Mouse (Mus musculus): Measurements from ENCODE around the gene Snx5. TPM values are rescaled to one million over a fixed set of nuclear protein-coding genes. Genes with fewer than 3 reads are reported as not detected.

Snx5 gene
- 10 to 100 TPM; 39.6 to 39.8 TPM for total RNA-seq (2021)
- long read RNA-seq, experiment 1, transcript Snx5-202 (14 exons, 2,512 nt) = minor isoform, 21 of 111 reads
- long read RNA-seq, experiment 1, transcript Snx5-201 (13 exons, 2,419 nt) = major isoform, 65 of 111 reads
- long read RNA-seq, experiment 1, partial matches to known transcripts = 4 of 111 reads
- long read RNA-seq, experiment 1, other reads (novel, unspliced or antisense) = 21 of 111 reads
- long read RNA-seq, experiment 2, transcript Snx5-202 (14 exons, 2,512 nt) = minor isoform, 22 of 96 reads
- long read RNA-seq, experiment 2, transcript Snx5-201 (13 exons, 2,419 nt) = major isoform, 51 of 96 reads
- long read RNA-seq, experiment 2, partial matches to known transcripts = 3 of 96 reads
- long read RNA-seq, experiment 2, other reads (novel, unspliced or antisense) = 20 of 96 reads

DNA sequence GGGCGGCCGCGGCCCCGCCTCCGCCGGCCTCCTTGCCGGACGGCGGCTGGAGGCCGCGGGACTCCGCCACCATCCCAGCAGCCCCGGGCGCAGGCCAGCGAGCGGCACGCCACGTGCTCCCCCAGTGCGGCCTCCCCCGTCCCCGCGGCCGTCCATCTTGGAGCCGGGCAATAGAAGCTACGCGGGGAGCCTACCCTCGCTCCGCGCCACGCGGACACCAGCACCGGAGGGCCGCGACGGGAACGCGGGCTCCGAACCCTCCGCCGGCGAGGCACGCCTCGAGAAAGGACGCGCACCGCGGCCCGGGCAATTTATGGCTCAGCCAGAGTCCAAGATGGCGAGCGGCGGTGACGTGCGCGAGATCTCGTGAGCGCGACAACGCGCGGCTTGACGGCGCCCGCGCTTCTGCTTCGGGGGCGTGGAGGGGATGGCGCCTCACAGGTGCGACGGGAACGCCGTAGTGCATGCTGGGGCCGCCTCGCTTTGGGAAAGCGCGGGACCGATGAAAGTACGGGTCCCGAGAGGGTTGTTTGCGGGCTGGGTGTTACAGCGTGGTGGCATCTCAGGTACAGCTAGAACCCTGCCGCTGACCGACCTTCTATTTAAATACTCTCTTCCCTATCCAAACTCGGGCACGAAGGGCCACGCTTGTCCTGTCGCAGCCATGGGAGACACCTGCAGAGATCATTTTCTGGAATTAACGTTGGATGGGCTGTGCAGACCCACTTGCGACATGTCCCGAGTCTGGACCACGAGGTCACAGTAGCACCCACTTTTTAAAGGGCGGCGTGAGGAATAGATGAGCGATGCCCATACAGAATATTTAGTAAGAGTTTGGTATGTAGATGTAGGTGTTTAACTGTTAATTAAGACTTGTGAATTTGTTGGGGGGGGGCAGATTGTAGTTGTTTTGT lies at the start of gene Snx5, which contains the start of gene Mgme1:
Snx5 (minus strand) TSS at position 400 of the 914 bp plus-strand sequence.
Mgme1 (plus strand) TSS at position 157 of the 914 bp plus-strand sequence.
- peak; percentile 92 for DNase-seq

DNA sequence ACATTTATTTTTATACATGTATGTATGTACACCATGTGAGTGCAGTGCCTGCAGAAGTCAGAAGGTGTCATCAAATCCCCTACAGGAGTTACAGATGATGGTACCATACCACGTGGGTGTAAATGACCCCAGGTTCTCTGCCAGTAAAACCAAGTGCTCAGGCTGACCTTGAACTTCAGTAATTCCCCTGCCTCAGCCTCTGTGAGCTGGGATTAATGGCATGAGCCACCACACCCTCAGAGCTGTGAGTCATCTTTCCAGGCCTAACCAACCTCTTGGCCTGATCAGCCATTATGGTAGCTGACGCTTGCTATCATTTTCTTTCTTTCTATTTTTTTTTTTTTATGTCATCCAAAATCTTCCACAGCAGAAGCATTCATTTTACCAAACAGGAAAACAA lies 40.7 kb upstream of the Snx5 start:
- DNase-seq = no peak

DNA sequence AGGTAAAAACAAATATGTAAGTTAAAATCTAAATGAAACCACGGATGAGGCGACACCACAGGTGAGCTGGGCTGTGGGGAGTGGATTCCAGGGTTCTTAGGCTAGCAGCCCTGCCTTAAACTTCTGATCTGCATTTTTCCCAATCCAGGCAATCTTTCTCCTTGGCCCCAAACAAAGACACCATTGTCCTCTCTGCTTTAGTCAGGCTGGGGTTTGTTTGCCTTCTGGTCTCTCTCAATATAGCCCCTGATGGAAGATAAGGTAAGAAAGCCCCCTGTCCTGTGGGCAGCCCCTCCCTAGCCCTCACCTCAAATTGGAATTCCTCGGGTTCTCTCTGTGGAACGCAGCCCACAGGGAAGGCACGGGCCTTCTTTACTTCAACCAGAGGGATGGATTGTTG lies 39.6 kb upstream of the Snx5 start:
- DNase-seq = no peak

DNA sequence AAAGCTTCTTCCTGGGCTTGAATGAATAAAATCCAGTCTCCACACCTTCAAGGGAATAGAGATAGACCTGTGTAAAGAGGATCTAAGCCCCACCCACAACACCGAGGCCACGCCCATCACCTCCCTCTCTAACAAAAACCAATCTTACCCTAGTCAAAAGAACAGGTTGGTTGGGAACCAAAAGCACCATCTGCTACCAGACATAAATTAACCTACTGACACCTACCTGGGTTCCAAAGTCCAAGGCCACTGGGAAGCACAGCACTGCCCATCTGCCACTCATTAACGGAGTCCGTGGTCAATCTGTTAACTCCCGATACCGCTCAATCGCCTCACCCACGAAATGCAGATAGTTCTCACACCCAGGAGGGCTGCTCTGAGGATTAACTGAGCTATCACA lies 37.9 kb upstream of the Snx5 start:
- no peak for DNase-seq

DNA sequence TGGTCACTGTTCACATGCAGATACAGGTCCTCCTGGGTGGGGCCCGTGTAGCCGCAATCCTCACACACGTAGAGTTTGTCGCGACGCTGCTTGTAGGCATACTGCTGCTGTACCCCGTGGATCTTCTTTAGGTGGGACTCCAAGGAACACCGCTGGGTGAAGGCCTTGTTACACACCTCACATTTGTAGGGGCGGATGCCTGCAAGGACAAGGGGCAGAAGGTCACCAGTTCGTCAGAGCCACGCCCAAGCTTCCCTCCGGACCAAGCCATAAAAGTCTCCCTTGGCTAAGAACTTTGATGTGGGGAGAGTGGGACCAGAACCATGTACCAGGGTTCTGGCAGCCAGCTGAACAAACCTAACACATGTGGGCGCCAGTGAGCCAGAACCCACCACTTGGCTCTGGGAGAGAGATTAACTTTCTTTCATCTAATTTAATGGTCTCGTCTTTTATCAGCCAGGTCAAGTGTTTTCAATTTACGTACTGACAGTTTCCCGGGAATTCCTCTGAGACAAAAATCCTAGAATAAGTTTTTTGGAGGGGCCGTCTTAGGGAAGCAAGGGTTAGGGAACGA lies 35.1 kb upstream of the Snx5 start:
- no peak for DNase-seq

DNA sequence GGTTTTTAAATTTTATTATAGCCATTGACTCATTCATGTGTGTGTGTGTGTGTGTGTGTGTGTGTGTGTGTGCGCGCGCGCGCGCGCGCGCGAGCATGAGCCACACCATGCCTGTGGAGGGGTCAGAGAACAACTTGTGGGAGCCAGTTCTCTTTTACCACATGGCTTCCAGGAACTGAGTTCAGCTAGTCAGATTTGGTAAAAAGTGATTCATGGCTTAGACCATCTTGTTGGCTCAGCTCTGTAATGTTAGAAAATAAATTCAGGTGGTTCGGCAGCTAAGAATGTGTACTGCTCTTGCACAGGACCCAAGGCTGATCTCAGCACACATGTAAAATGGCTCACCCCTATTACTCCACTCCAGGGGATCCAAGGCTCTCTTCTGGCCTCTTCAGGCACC lies 30.4 kb upstream of the Snx5 start:
- DNase-seq = no peak

DNA sequence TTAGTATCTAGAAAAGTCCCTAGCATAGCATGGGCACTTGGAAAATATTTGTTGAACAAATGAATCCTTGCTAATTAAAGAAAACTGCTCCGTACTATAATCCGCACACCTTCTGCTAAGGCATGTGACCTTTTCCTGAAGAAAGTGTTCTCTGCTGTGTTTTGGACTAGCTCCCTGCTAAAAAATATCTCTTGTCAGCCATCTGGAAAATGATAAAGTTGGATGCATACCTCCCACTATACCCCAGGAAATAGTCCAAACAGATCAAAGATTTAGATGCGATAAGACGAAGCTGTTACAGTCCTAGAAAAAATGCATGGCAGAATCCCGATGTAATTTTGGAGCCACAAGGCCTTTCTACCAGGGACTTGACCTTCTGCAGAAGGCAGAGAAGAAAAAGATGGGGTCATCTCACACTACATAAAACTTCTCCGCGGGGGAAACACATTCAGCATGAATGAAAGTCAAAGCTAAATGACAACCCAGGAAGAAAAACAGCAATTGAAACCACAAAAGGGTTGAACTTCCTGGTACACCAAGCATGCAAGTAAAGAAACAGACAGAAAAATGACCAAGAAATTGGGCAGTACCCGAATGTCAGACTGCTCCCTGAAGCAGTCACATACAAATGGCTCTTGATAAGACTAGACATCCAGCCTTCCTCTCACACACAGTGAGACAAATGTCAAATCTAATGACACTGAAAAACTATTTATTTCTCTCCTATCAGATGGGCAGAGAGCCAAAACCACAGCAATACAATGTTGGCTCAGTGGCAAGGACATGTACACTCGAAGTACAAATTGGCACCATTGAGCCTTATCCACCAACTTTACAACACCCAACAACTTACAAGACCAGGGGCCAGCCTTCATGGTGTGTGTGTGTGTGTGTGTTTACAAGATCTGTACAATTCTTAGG lies 29.3 kb upstream of the Snx5 start:
- DNase-seq = no peak

DNA sequence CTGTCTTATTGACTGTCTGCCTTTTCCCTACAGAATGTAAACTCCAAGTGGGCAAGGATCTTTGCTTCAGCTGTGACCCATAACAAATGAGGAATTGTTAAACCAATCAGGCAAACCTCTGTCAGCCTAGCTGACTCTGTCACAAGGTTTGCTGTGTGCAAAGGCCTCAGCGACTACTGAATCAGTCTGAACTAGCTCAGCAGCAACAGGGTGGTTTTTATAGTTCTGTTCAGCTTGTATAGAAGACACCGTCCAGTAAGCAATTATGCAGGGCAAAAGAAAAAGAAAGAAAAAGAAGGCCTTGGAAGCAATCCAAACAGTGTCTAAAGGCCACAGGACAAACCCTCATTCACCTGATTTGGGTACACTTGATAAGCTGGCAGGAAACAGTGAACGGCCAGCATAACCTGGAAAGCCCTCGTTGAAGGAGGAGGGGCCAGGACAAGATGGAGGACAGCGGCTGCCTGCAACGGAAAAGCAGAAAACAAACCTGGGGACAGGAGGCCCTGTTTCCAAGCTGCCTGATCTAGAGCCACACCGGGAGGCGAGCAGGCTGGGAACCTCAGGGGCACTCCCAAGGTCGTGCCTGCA lies 24.5 kb upstream of the Snx5 start:
- no peak for DNase-seq

DNA sequence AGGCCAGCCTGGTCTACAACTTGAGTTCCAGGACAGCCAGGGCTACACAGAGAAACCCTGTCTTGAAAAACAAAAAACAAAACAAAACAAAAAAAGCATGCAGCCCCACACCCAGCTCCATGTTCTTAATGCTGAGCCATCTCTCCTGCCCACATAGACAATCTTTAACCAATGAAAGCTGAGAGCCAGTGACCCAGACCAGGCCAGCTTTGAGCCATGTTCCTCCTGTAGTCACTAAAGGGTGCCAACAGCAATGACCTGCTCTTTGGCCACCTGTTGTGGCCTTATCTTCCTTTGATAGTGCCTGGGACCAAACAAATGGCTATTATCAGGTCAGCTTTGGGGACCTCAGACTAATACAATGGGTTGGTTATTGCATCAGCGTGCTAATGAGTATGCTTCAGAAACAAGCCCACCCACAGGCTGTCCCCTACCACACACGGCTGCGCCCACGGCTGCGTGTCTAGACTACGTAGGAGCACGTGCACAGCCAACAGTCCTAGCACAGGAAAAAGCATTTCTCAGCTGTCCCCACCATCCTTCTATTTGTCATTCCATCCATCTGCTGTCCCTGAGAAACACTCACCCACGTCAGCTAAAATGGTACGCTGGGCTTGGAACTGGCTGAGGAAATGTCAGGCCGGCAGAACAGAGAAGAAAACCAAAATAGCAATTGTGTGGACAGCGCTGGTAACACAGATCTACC lies 21.0 kb upstream of the Snx5 start:
- DNase-seq = no peak

DNA sequence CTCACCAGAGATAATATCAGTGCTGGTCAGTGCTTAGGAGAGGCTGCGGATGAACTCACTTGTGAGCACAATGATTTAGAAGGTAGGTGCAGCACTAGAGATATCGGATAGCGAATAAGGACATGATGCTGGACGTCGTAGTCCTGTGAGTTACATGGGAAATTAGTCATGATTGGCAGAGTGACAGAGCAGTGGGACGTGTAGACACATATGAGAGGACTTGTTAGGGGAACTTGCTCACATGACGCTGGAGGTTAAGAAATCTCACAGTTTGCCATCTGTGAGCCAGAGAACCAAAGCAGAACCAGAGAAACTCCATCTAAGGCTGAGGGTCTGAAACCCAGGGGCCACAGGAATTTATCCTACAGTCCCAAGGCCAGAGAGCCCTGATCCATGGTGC lies 19.6 kb upstream of the Snx5 start:
- DNase-seq = no peak

DNA sequence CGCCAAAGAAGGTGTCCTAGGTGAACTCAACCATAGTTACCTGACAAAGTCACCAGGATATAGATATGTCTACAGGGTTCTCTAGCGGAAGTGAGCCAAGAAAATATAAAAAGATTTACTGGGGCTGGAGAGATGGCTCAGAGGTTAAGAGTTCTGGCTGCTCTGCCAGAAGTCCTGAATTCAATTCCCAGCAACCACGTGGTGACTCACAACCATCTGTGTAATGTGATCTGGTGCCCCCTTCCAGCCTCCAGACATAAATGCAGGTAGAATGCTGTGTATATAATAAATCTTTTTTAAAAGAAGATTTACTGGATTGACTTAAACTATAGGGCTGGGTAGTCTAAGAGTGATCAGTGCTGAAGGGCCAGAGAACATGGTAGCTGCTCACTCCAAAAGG lies 10.7 kb upstream of the Snx5 start:
- DNase-seq = no peak

DNA sequence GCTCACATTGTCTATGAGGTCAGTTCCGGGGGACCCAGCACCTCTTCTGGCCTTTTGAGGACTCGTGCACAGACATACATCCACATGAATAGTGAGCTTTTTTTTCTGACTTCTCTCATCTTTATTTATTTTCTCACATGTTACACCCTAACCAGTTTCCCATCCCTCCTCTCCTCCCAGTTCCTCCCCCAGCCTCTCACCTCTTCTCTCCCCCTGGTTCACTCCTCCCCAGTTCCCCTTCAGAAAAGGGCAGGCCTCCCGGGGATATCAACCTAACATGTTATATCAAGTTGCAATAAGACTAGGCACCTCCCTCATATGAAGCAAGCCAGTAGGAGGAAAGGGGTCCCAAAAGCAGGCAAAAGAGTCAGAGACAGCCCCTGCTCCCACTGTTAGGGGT lies 9.9 kb upstream of the Snx5 start:
- no peak for DNase-seq

DNA sequence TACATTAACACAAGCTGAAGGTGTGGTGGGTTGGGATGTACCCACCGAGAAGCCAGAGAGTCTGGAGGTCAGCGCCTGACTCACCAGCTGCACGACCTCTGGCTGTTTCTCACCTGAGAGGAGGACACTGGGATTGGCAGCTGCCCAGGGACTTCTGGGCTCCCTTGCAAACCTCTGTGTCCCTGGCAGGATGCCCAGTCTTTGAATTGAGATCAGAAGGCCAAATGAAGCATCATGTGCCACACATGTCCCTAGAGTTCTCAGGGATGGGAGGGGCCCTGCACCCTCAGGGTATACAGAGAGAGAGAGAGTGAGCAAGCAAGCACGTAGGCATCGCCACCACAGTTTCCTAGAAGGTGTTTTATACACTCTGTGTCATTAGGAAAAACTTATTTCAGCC lies 9.0 kb upstream of the Snx5 start:
- DNase-seq = peak; percentile 34

DNA sequence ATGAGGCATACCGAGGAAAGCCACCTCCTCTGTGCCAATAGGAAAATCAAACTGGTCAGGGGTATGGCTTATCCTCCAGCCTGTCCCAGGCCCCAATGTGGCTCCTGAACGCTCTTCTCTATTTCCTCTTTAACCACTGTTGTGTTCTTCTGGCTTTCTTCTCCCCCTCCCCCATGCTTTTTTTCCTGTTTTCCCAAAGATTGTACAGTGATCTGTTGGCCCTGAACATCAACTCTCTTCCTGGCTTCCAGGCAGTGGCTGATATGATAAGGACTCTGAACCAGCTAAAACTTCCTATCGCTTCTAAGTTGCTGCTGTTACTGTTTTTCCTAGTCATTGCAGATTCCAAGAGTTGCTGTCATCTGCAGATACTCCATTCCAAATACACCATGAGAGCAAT lies 6.2 kb upstream of the Snx5 start:
- DNase-seq = no peak

DNA sequence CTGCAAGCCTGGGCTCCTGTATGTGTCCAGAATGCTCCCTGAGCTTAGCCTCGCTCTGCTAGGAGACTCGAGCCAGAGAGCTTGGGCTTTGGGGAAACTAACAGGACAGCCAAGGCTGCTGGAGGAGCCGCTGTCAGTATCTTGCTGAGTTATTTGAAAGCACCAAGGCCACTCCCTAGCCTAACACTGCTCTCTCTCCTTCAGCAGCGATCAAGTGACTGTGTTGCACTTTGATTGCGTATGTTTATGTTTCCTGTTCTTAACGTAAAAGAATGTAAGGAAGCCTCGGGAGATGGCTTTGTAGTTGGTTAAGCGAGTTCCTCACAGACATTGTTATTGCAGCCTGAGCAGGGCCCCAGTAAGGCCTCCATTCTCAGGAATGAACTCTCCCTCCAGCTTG lies 4.0 kb upstream of the Snx5 start:
- DNase-seq = no peak

DNA sequence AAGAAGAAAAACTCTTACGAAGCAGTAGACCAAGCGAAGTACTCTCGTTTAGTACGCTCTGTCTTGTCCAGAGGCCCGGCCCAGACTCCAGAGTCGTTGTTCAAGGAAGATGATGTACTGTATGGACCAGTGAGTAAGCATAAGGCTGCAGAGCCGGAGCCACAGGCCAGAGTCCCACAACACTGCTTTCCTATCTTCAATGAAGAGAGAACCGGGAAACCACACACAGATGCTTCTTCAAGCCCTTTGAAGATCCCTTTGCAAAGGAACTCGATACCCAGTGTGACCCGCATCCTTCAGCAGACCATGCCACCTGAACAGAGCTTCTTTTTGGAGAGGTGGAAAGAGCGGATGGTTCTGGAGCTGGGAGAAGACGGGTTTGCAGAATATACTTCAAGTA lies 1.4 kb upstream of the Snx5 start:
- no peak for DNase-seq

DNA sequence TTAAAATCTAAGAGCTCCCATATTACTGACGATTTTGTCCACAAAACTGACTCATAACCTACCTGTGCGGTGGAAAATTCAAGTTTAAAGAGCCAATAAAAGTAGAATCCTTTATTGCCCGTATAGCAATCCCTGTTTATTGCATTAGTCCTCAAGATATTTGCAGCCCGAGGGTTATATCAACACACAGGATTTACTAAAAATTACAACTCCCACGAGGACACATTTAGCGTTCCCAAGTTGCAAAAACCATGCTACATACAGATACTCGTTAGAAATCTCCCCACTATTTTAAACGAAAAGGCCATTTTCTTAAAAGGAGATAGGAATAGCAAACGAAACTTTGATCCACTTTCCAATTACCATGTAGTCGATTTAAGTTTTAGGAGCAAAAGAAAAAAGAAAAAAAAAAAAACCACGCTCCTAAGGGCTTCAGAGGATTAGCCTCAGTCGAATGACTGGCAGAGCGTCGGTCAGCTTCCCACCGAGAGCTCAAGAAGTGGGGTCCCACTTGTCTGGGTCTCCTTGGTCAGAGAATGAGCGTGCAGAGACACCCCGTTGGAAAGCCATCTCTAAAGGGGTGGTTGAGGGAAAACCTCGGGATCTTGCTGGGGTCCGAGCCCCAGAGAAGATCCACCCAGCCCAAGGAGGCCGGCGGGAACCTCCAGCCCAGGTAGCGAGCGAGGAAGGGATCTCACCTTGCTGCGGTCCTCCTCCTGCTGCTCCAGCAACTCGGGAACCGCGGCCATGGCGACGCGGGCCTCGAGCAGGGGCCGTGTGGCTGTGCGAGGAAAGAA lies 829 bp downstream of the Snx5 start:
- DNase-seq = no peak

DNA sequence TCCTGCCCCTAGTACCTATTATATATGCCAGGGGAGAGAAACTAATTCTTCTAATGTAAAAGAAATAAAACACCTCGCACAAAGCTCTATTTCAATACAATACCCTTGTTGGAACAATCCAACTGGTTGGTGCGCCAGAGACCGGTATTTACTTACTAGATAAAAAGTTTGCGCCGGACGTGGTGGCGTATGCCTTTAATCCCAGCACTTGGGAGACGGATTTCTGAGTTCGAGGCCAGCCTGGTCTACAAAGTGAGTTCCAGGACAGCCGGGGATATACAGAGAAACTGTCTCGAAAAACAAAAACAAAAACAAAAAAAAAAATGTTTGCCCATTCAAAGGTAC lies 1.4 kb downstream of the Snx5 start:
- DNase-seq = no peak

DNA sequence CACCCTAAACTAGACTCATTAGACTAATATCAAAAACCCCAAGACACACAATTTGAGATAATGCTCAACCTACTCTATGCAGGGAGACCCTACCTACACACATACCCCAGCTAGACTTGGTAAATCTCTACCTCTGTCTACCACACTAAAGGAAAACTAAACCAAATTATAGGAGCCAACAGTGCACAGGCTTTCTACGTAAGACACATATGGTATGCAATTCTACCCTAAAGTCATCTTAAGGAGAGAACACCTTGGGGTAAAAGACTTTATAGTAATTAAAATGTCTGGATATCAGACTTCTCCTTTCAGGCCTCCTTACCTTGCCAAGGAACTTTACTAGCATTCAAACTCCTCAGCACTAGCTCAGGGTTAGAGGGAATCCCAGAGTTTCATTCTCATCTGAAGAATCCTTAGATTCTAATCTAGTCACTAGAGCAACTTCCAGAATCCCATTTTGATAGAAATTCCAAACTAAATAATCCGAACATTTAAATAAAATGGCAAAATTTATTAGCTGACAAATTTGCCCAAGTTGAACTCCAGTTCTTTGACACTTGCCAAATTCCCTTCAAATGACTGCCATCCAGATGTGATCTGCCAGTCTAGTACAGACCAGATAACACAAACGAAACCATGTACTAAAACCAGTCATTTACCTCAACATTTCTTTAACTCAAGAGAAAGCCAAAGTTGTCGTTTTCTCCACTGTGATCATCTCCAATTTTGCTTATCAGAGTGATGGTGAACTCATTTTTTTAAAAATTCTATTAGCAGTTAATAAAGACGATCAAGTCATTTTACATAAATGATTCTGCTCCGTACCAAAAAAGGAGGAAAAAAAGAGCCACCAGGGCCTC lies 2.0 kb downstream of the Snx5 start:
- no peak for DNase-seq
